Mouse (Mus musculus) layer of hippocampus, postnatal 36 days (tissue): Measurements from ENCODE around the gene Zswim1. TPM values are rescaled to one million over a fixed set of nuclear protein-coding genes. Genes with fewer than 3 reads are reported as not detected.
"Not testable (repeated sequence)": the region's sequence is repeated elsewhere in the genome, so short reads cannot be mapped to it uniquely, and the experiment has no call there.

Experiments
- DNase-seq, 2 experiments: peaks; one replicate each; pipeline ENCODE4 v3.0.0; 2022
- total RNA-seq, 2 experiments: library from RNA; stranded (reverse); gene quantifications; 2 replicates each; pipeline ENCODE4 v1.2.3; 2021

The Zswim1 gene
- total RNA-seq, 2 experiments from 2014 or later: 21.6 to 23.0 TPM

- DNase-seq: no peak
These were observed 6.6 kb downstream of the Zswim1 start for GRCm38 (mm10) chr2:164829090-164829489.

- DNase-seq: no peak
These were observed 8.5 kb downstream of the Zswim1 start for GRCm38 (mm10) chr2:164831029-164831428.

GRCm38 (mm10) chr2:164832032-164832747, 9.7 kb downstream of the Zswim1 start:
- no peak for DNase-seq

- DNase-seq: peak; percentile 80 to 82
These were observed 10.3 kb downstream of the Zswim1 start, which contains the start of gene Ctsa for GRCm38 (mm10) chr2:164832748-164833301. Gene Ctsa (plus strand): TSS chr2:164832873.

GRCm38 (mm10) chr2:164833314-164833959, 11.0 kb downstream of the Zswim1 start, which contains the start of gene Neurl2:
Gene Neurl2 (minus strand): TSS chr2:164833456.
- DNase-seq: peak; percentile 86 to 87

- no peak for DNase-seq
These were observed 12.0 kb downstream of the Zswim1 start for GRCm38 (mm10) chr2:164834531-164834930.

- no peak for DNase-seq
These were observed 12.7 kb downstream of the Zswim1 start for GRCm38 (mm10) chr2:164835164-164835563.

GRCm38 (mm10) chr2:164845782-164846181, 23.3 kb downstream of the Zswim1 start:
- no peak for DNase-seq

GRCm38 (mm10) chr2:164850061-164850460, 27.6 kb downstream of the Zswim1 start:
- no peak for DNase-seq

GRCm38 (mm10) chr2:164855572-164855971, 33.1 kb downstream of the Zswim1 start:
- DNase-seq: not testable (repeated sequence)

GRCm38 (mm10) chr2:164856309-164857100, 34.0 kb downstream of the Zswim1 start:
- no peak for DNase-seq

GRCm38 (mm10) chr2:164857101-164857821, 34.8 kb downstream of the Zswim1 start, which contains the start of gene Pltp:
Gene Pltp (minus strand): TSS chr2:164857711.
- DNase-seq: no peak

- no peak for DNase-seq
These were observed 35.5 kb downstream of the Zswim1 start for GRCm38 (mm10) chr2:164857842-164858553.

- no peak for DNase-seq
These were observed 36.7 kb downstream of the Zswim1 start for GRCm38 (mm10) chr2:164859155-164859554.

GRCm38 (mm10) chr2:164859640-164860432, 37.4 kb downstream of the Zswim1 start:
- no peak for DNase-seq

GRCm38 (mm10) chr2:164861094-164861493, 38.6 kb downstream of the Zswim1 start:
- DNase-seq: no peak

- DNase-seq: no peak
These were observed 39.8 kb downstream of the Zswim1 start for GRCm38 (mm10) chr2:164862179-164862861.

GRCm38 (mm10) chr2:164863411-164863810, 40.9 kb downstream of the Zswim1 start:
- DNase-seq: not testable (repeated sequence)

- no peak for DNase-seq
These were observed 42.1 kb downstream of the Zswim1 start for GRCm38 (mm10) chr2:164864593-164864992.
